Mouse (Mus musculus) ES-E14 (cell line): Measurements from ENCODE around the gene Pgghg. TPM values are rescaled to one million over a fixed set of nuclear protein-coding genes. Genes with fewer than 3 reads are reported as not detected.

ENCODE experiments used
- DNase-seq: peaks from one replicate; pipeline ENCODE4 v3.0.0-alpha.2; 2013; ENCODE audit warnings: low read depth, low spot score
- H3K27ac ChIP-seq: 2 replicates; pipeline ENCODE4 v1.5.1; 2012; ENCODE audit warnings: low read depth, mild to moderate bottlenecking, low read length, moderate library complexity, mixed read lengths; ENCODE audit not compliant: poor library complexity, insufficient read depth, severe bottlenecking
- H3K36me3 ChIP-seq: 2 replicates; pipeline ENCODE4 v1.6.1; 2012; ENCODE audit warnings: mild to moderate bottlenecking, low read length, moderate library complexity, mixed read lengths; ENCODE audit not compliant: control insufficient read depth, poor library complexity, insufficient read depth, severe bottlenecking
- H3K4me1 ChIP-seq, 2 experiments: fragments of 150-350 bp in 1 of 2; sonication (generic) in 1 of 2; 2 replicates each; pipeline ENCODE4 v1.6.1; 2012; ENCODE audit warnings: low read length in 2 of 2, mild to moderate bottlenecking in 1 of 2, mixed read lengths in 1 of 2; ENCODE audit not compliant: control insufficient read depth in 2 of 2, insufficient read depth in 2 of 2, poor library complexity in 1 of 2
- H3K4me3 ChIP-seq, 2 experiments: fragments of 150-350 bp in 1 of 2; sonication (generic) in 1 of 2; 2 replicates each; pipeline ENCODE4 v1.5.1; 2012; ENCODE audit warnings: low read length in 2 of 2, low read depth in 1 of 2, mild to moderate bottlenecking in 1 of 2, mixed read lengths in 1 of 2; ENCODE audit not compliant: insufficient read depth in 1 of 2, poor library complexity in 1 of 2, severe bottlenecking in 1 of 2
- H3K9ac ChIP-seq: 2 replicates; pipeline ENCODE4 v1.6.1; 2012; ENCODE audit warnings: low read depth, mild to moderate bottlenecking, low read length, mixed read lengths; ENCODE audit not compliant: poor library complexity, insufficient read depth, severe bottlenecking
- H3K9me3 ChIP-seq: fragments of 150-350 bp; sonication (generic); 2 replicates; pipeline ENCODE4 v1.6.1; 2012; ENCODE audit warnings: low read depth, mild to moderate bottlenecking, low read length; ENCODE audit not compliant: control insufficient read depth, insufficient read depth
- CHD2 ChIP-seq: IDR thresholded peaks from 2 replicates; pipeline ENCODE4 v1.6.1; 2014; ENCODE audit warnings: mild to moderate bottlenecking, low read depth, low read length, inconsistent platforms
- HCFC1 ChIP-seq: IDR thresholded peaks from 2 replicates; pipeline ENCODE4 v1.6.1; 2012; ENCODE audit warnings: low read length, inconsistent platforms, borderline replicate concordance; ENCODE audit not compliant: insufficient read depth
- MAFK ChIP-seq: IDR thresholded peaks from 2 replicates; pipeline ENCODE4 v1.6.1; 2014; ENCODE audit warnings: mild to moderate bottlenecking, low read depth, low read length, inconsistent platforms; ENCODE audit not compliant: insufficient read depth
- ZC3H11A ChIP-seq: IDR thresholded peaks from 2 replicates; pipeline ENCODE4 v1.6.1; 2012; ENCODE audit warnings: low read depth, mild to moderate bottlenecking, inconsistent platforms, low read length, borderline replicate concordance
- ZNF384 ChIP-seq: IDR thresholded peaks from 2 replicates; pipeline ENCODE4 v1.6.1; 2012; ENCODE audit warnings: low read depth, low read length, inconsistent platforms
- in situ Hi-C, 2 experiments: fragments of 600-800 bp; cut with MboI; formaldehyde crosslinking; loops; one replicate each; pipeline ENCODE4 v1.15.1; 2025; ENCODE audit warnings: low sequenced_read_pairs in 2 of 2, inconsistent platforms in 1 of 2; ENCODE audit not compliant: unreplicated experiment in 2 of 2
- total RNA-seq: library from RNA; depleted of rRNA; stranded (reverse); fragments of 300-350 nt; gene quantifications from 2 replicates; pipeline ENCODE4 v1.2.3, GENCODE M21; 2012

Pgghg gene
- total RNA-seq, 1 experiment: 10.0 TPM

GRCm38 (mm10) chr7:140920418-140921029, 20.7 kb upstream of the Pgghg start, which contains the start of gene Nlrp6:
Gene Nlrp6 (plus strand): TSS chr7:140920902.
- no peak for DNase-seq
- Histone ChIP-seq H3K4me1 (no peaks in the 10 kb centered on the region), H3K9ac (no peak within 1 kb of the TSS), H3K36me3 (no peaks in the 10 kb centered on the region), H3K27ac (no peak within 1 kb of the TSS), H3K9me3 (no peaks in the 10 kb centered on the region), H3K4me3 (peak within 1 kb of the TSS; percentile 13 to 32; a peak in 2 of 4 replicates)
- TF ChIP-seq ZC3H11A (no peak), MAFK (no peak), CHD2 (no peak), HCFC1 (no peak), ZNF384 (no peak)
- in situ Hi-C loops: no loop called here

- Histone ChIP-seq H3K36me3 (no peaks in the 10 kb centered on the region), H3K27ac (no peak overlapping the region), H3K4me1 (no peaks in the 10 kb centered on the region), H3K9ac (no peak overlapping the region), H3K4me3 (peak overlapping the region; percentile 13 to 32; a peak in 2 of 4 replicates), H3K9me3 (no peaks in the 10 kb centered on the region)
- in situ Hi-C loops: no loop called here
- TF ChIP-seq MAFK: no peak
- TF ChIP-seq HCFC1: no peak
- TF ChIP-seq ZC3H11A: no peak
- no peak for TF ChIP-seq ZNF384
- TF ChIP-seq CHD2: no peak
- DNase-seq: no peak
Measured at GRCm38 (mm10) chr7:140921225-140921975, 19.8 kb upstream of the Pgghg start.

DNA sequence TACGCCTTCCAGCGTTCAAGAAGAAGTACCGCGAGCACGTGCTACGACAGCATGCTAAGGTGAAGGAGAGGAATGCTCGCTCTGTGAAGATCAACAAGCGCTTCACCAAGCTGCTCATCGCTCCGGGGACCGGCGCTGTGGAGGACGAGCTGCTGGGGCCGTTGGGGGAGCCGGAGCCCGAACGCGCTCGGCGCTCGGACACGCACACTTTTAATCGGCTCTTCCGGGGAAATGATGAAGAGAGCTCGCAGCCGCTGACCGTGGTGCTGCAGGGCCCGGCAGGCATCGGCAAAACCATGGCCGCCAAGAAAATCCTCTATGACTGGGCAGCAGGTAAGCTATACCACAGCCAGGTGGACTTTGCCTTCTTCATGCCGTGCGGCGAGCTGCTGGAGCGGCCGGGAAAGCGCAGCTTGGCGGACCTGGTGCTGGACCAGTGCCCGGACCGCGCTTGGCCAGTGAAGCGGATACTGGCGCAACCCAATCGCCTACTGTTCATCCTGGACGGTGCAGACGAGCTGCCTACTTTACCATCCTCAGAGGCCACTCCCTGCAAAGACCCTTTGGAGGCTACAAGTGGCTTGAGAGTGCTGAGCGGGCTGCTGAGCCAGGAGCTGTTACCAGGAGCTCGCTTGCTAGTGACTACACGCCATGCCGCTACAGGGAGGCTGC, 18.7 kb upstream of the Pgghg start:
- in situ Hi-C loops: no loop called here
- no peak overlapping the region for H3K9ac ChIP-seq

DNA sequence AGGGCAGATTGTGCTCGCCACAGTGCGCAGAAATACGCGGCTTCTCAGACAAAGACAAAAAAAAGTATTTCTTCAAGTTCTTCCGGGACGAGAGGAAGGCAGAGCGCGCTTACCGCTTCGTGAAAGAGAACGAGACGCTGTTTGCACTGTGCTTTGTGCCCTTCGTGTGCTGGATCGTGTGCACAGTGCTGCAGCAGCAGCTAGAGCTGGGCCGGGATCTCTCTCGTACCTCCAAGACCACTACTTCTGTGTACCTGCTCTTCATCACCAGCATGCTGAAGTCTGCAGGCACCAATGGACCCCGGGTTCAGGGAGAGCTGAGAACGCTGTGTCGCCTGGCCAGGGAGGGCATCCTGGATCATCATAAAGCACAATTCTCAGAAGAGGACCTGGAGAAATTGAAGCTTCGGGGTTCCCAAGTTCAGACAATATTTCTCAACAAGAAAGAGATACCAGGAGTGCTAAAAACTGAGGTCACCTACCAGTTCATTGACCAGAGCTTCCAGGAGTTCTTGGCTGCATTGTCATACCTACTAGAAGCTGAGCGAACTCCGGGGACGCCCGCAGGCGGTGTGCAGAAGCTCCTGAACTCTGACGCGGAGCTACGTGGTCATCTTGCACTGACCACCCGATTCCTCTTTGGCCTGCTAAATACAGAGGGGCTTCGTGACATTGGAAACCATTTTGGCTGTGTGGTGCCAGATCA, 18.0 kb upstream of the Pgghg start:
- Histone ChIP-seq H3K9me3 (no peaks in the 10 kb centered on the region), H3K36me3 (no peaks in the 10 kb centered on the region), H3K4me3 (peak overlapping the region; percentile 50 to 71), H3K27ac (no peak overlapping the region), H3K9ac (no peak overlapping the region), H3K4me1 (no peaks in the 10 kb centered on the region)
- in situ Hi-C loops: no loop called here
- no peak for TF ChIP-seq MAFK
- no peak for TF ChIP-seq ZC3H11A
- TF ChIP-seq CHD2: no peak
- TF ChIP-seq ZNF384: no peak
- TF ChIP-seq HCFC1: no peak
- no peak for DNase-seq

More for the DNA sequence above, 18.7 kb upstream of the Pgghg start:
- Histone ChIP-seq H3K36me3 (no peaks in the 10 kb centered on the region), H3K4me1 (no peaks in the 10 kb centered on the region), H3K4me3 (peak overlapping the region; percentile 50 to 71), H3K9me3 (no peaks in the 10 kb centered on the region), H3K27ac (no peak overlapping the region)
- TF ChIP-seq ZNF384: no peak
- TF ChIP-seq HCFC1: no peak
- TF ChIP-seq MAFK: no peak
- no peak for TF ChIP-seq CHD2
- no peak for TF ChIP-seq ZC3H11A
- no peak for DNase-seq
